Mouse (Mus musculus) duodenum, adult 2 months (tissue): ENCODE measurements around the gene Olfr1279. TPM values are rescaled to one million over a fixed set of nuclear protein-coding genes. Genes with fewer than 3 reads are reported as not detected.

Source experiments
- polyA plus RNA-seq: library from polyadenylated mRNA; depleted of rRNA; stranded (reverse); fragments of >200 nt; gene quantifications from 2 replicates; pipeline ENCODE4 v1.2.3, GENCODE M21; 2012; ENCODE audit warnings: low replicate concordance; rRNA removed

The Olfr1279 gene
- not detected in 2 replicates for polyA plus RNA-seq

DNA sequence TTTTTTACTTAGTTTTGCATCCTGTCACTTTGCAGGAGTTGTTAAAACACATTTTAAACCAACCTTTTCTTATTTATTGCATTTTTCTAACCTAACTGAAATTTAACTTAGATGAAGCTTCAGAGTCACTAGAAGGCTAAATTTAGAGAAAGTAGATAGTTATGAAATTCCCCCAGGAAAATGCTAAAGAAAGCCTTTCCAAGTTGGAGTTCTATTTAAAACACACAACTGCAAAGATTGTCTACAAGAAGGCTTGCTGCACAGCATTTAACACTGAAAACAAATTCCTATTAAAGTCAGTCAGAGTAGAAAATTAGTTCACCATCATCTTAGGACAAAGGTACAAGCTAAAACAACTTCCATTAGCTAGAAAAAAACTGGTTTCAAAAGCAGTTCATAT is at the start of gene Olfr1279:
Gene Olfr1279 (plus strand): TSS at position 262 of the 400 bp plus-strand sequence.

DNA sequence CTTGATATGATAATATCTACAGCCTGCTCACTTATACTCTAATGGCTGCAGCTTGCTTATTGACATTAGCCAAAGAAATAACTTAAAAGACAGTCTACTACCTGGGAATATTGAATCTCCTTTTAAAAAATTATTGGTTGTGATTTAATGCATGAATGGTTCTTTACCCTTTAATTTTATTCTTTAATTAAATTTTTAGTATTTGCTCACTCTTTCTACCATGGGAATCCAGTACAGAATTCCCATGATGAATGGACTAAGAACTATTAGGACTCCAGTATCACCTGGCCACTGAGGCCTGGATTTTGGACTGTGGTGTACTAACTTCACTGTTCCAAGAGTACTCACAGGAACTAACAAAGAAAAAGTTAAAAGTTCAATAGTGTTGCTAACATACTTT is 46.2 kb upstream of the Olfr1279 start, which contains the start of gene Olfr1276:
Gene Olfr1276 (plus strand): TSS at position 301 of the 400 bp plus-strand sequence.

DNA sequence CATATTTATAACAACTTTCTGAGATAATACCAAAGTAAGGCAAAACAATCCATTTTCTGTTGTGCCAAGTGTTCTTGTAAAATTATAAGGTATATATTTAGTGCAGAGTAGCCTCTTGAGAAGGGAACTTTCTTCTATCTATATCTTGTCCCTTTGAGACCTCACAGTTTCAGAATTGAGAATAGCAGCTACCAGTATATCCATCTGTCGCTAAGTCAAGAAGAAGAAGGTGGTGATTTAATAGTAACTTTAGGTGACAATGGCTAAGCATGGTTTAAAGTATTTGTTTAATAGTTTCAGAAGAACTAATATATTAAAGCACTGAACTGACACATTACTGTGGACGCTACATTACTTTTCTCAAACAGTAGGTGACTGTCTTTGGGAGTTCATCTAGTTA is 26.4 kb upstream of the Olfr1279 start, which contains the start of gene Olfr1277:
Gene Olfr1277 (minus strand): TSS at position 101 of the 400 bp plus-strand sequence.

DNA sequence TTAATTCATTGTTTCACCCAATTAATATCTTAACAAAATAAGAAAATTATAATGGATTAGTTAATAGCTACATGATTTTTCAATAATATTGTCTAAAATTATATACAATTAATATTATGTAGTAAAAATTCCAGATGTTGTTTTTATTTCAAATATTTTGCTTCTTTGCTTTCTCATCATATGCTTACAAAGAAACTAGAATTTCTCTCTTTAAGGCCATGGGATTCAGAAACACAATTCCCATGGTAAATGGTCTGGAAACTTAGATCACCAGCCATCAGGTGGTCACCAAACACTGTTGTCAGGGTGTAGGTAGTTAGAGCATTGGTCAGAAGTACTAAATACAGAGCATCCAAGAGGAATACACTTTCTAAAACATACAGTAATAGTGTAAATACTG is 10.6 kb upstream of the Olfr1279 start, which contains the start of gene Olfr1278:
Gene Olfr1278 (plus strand): TSS at position 301 of the 400 bp plus-strand sequence.

DNA sequence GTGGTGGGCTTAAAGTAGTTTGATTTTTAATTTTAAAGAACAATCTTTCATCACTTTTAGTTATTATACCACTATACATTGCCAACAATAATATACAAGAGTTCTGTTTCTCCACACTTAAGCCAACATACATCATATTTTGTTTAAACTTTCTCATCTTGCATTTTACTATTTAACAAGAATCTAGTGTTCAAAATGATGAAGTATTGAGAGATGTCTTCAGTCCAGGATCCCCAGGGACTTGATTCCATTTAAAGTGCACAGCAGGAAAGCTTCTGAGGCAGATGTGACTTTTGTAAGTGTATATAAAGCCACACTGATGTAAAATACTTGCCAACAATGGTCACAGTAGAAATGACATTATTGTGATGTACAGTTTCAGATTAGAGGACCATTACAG is 13.3 kb downstream of the Olfr1279 start, which contains the start of gene Olfr1280:
Gene Olfr1280 (plus strand): TSS at position 301 of the 400 bp plus-strand sequence.

DNA sequence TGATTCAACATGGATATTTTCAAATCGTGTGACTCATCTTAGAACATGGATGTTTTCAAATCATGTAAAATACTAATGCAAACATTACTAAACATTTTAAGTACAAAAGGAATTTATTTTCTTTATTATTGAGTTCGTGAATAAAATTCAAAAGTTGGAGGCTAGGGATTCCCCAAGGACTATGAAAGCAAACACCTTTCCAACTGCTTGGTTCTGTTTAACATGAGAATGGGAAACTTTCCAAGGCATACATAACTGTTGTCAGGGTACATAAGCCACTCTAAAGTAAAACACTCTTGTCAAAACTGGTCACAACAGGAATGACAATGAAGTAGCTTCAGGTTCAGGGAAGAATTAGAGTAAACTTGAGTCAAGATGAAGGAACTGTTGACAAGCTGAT is 25.8 kb downstream of the Olfr1279 start, which contains the start of gene Olfr1281:
Gene Olfr1281 (plus strand): TSS at position 301 of the 400 bp plus-strand sequence.

DNA sequence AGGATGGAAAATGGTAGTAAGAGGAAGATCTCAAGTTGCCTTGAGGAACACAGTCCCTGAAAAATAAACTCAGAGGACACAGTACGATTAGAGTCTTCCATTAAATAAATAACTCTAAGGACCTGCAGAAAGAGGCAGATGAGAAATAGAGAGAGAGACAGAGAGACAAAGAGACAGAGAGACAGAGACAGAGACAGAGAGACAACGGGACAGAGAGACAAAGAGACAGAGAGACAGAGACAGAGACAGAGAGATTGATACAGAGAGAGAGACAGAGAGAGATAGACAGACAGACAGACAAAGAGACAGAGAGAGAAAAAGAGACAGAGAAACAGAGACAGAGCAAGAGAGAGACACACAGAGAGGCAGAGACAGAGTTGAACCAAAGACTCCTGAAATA is 35.5 kb downstream of the Olfr1279 start, which contains the start of gene Olfr1282:
Gene Olfr1282 (minus strand): TSS at position 101 of the 400 bp plus-strand sequence.

Other genes with a start within 250 kb of the Olfr1279 start
- not detected in 2 replicates for gene Gm13941, start 194.7 kb upstream of the Olfr1279 start, polyA plus RNA-seq
- gene Gm15130, start 147.7 kb upstream of the Olfr1279 start, polyA plus RNA-seq = not detected in 2 replicates
- gene 4930430A15Rik, start 71.0 kb upstream of the Olfr1279 start, polyA plus RNA-seq = not detected in 2 replicates
- gene Olfr1275, start 65.3 kb upstream of the Olfr1279 start, polyA plus RNA-seq = not detected in 2 replicates
- not detected in 2 replicates for gene Olfr1276, start 46.1 kb upstream of the Olfr1279 start, polyA plus RNA-seq
- gene Olfr1277, start 26.5 kb upstream of the Olfr1279 start, polyA plus RNA-seq = not detected in 2 replicates
- not detected in 2 replicates for gene Olfr1278, start 10.5 kb upstream of the Olfr1279 start, polyA plus RNA-seq
- not detected in 2 replicates for gene Olfr1280, start 13.4 kb downstream of the Olfr1279 start, polyA plus RNA-seq
- gene Olfr1281, start 25.9 kb downstream of the Olfr1279 start, polyA plus RNA-seq = not detected in 2 replicates
- gene Olfr1282, start 35.4 kb downstream of the Olfr1279 start, polyA plus RNA-seq = not detected in 2 replicates
- gene Olfr1283, start 66.2 kb downstream of the Olfr1279 start, polyA plus RNA-seq = not detected in 2 replicates
- gene Olfr1284, start 74.9 kb downstream of the Olfr1279 start, polyA plus RNA-seq = not detected in 2 replicates
- not detected in 2 replicates for gene Olfr1286, start 122.5 kb downstream of the Olfr1279 start, polyA plus RNA-seq
- gene Olfr1287, start 148.5 kb downstream of the Olfr1279 start, polyA plus RNA-seq = not detected in 2 replicates
- gene Olfr1288, start 173.5 kb downstream of the Olfr1279 start, polyA plus RNA-seq = not detected in 2 replicates
- not detected in 2 replicates for gene Olfr1289, start 180.2 kb downstream of the Olfr1279 start, polyA plus RNA-seq
- gene Olfr1290, start 193.2 kb downstream of the Olfr1279 start, polyA plus RNA-seq = not detected in 2 replicates
- not detected in 2 replicates for gene Olfr1291-ps1, start 196.5 kb downstream of the Olfr1279 start, polyA plus RNA-seq
- not detected in 2 replicates for gene Olfr1293-ps, start 224.6 kb downstream of the Olfr1279 start, polyA plus RNA-seq
- gene Olfr1294, start 239.7 kb downstream of the Olfr1279 start, polyA plus RNA-seq = not detected in 2 replicates